Mouse (Mus musculus) lung, embryonic 16.5 days (tissue): ENCODE data around the gene Lsamp. TPM values are rescaled to one million over a fixed set of nuclear protein-coding genes. Genes with fewer than 3 reads are reported as not detected.

Experiments
- ATAC-seq: fragments of 200-750 bp; cut with Nextera tagmentation; 2 replicates; pipeline ENCODE4 v1.8.0; 2017; ENCODE audit warnings: low read depth, mild to moderate bottlenecking, moderate library complexity
- H3K27ac ChIP-seq: fragments of 300-500 bp; sonication (generic); 2 replicates; pipeline ENCODE4 v1.5.1; 2014; ENCODE audit warnings: mild to moderate bottlenecking, control low read depth, low read length
- H3K27me3 ChIP-seq: fragments of 300-500 bp; sonication (generic); 2 replicates; pipeline ENCODE4 v1.6.1; 2014; ENCODE audit warnings: low read depth, low read length, mixed read lengths; ENCODE audit not compliant: control insufficient read depth, insufficient read depth
- H3K36me3 ChIP-seq: fragments of 300-500 bp; sonication (generic); 2 replicates; pipeline ENCODE4 v1.6.1; 2014; ENCODE audit warnings: low read length; ENCODE audit not compliant: control insufficient read depth, insufficient read depth
- H3K4me1 ChIP-seq: fragments of 300-500 bp; sonication (generic); replicated peaks from 2 replicates; pipeline ENCODE4 v1.6.1; 2014; ENCODE audit warnings: low read length, mixed read lengths; ENCODE audit not compliant: control insufficient read depth, insufficient read depth
- H3K4me2 ChIP-seq: fragments of 300-500 bp; sonication (generic); 2 replicates; pipeline ENCODE4 v1.6.1; 2014; ENCODE audit warnings: low read depth, low read length, control low read depth
- H3K4me3 ChIP-seq: fragments of 300-500 bp; sonication (generic); 2 replicates; pipeline ENCODE4 v1.5.1; 2014; ENCODE audit warnings: mild to moderate bottlenecking, low read length, control low read depth
- H3K9ac ChIP-seq: fragments of 300-500 bp; sonication (generic); 2 replicates; pipeline ENCODE4 v1.6.1; 2014; ENCODE audit warnings: low read length, control low read depth
- H3K9me3 ChIP-seq: fragments of 300-500 bp; sonication (generic); 2 replicates; pipeline ENCODE4 v1.6.1; 2016; ENCODE audit warnings: low read length; ENCODE audit not compliant: control insufficient read depth
- WGBS: fragments of 180-500 bp; shearing (Covaris S2); extraction: QIAGEN DNeasy Blood & Tissue Kit; methylation state at CpG from one replicate; pipeline ENCODE4 v1.1.7; 2014; 5-methylcytosine and 5-hydroxymethylcytosine counted together
- polyA plus RNA-seq: library from polyadenylated mRNA; unstranded; fragments of >200 nt; fragmentation: Nextera tagmentation; extraction: Ambion mirVana; gene quantifications from 2 replicates; pipeline ENCODE4 v1.2.1, GENCODE M21; 2015

The Lsamp gene
- polyA plus RNA-seq, 1 experiment from 2014 or later, result 1.2 TPM

DNA sequence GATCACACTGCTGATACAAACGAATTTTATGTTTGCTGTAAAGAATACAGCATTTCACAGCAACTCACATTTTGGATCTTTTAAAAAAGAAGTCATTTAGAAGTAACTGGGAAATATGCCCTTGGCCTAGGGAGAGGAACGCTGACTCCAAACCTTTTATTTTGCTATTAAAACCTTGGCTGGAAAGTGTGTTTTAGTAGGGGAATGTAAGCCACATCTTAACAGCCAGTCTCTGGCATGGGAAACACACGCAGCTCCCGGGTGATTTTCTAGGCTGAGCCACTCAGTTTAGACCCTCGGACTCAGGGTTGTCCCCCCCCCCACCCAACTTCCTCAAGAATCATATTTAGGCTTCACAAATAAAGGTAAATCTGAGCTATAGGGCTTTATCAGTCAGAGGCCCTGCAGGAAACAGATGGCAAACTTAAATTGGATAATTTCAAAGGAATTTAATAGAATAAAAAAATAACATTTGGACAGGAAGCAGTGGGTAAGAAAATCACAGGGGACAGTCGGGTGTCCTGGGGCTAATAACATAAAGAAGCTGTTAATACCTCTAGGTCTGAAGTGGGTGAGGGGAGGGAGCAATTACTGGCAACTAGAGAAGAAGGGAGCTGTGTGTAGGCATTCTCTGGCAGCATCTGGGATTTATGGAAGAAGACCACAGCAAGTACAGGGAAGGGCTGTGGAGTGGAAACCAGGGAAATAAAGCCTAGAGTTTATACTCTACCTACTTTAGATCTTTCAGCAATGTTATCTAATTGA lies 1933.1 kb downstream of the Lsamp start:
- Histone ChIP-seq H3K4me3 (no peak overlapping the region), H3K27me3 (no peaks in the 10 kb centered on the region), H3K27ac (no peak overlapping the region), H3K4me1 (no peaks in the 10 kb centered on the region), H3K4me2 (no peak overlapping the region), H3K9me3 (no peaks in the 10 kb centered on the region), H3K9ac (no peak overlapping the region), H3K36me3 (no peaks in the 10 kb centered on the region)
- no peak for ATAC-seq
- 49% methylated on average over 6 of the region's 6 CpGs for WGBS

DNA sequence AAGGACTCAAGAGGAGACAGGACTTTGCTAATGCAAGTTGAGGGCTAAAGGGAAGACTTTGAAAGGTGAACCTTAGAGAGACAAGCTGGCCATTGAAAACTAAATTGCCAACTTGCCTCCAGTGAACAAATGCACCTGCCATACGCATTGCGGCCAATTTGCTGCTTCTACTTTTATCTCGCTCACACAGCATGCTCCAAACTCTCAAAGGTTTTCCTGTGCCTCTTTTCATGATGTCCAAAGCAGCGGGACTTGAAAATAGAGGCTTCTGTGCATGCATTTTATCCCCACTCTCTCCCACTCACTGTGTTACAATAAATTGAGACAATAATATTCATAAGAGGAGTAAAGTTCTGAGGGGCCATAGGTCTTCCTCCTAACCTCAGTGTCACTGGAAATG lies 1945.4 kb downstream of the Lsamp start:
- WGBS, result 91% methylated on average over 4 of the region's 4 CpGs
- no peak overlapping the region for H3K4me2 ChIP-seq
- no peak for ATAC-seq

DNA sequence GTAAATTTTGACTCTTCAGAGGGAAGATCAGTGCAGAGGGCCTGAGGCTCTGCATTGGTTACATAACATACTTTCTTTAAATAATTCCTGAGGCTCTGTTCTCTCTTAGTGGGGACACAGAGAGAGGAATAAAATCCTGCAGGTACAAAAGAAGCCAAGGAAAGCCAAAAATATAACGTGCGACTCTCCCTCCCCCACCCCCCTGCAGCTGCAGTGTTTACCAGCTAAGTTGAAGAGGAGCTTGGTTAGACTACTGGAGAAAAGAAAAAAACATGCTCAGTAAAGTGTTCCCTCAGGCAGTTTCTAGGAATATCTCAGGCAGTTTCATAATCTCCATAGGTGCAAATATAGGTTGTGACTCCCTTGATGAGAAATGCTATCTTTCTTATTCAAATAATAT lies 1951.5 kb downstream of the Lsamp start:
- Histone ChIP-seq H3K27me3 (no peaks in the 10 kb centered on the region), H3K4me2 (no peak overlapping the region), H3K9me3 (no peaks in the 10 kb centered on the region), H3K4me1 (no peaks in the 10 kb centered on the region), H3K9ac (no peak overlapping the region), H3K27ac (no peak overlapping the region), H3K4me3 (no peak overlapping the region), H3K36me3 (no peaks in the 10 kb centered on the region)
- WGBS, result 52% methylated on average over 2 of the region's 2 CpGs
- no peak for ATAC-seq

More for the DNA sequence above, 1945.4 kb downstream of the Lsamp start:
- Histone ChIP-seq H3K27me3 (no peaks in the 10 kb centered on the region), H3K4me3 (no peak overlapping the region), H3K9ac (no peak overlapping the region), H3K27ac (no peak overlapping the region), H3K9me3 (no peaks in the 10 kb centered on the region), H3K4me1 (no peaks in the 10 kb centered on the region), H3K36me3 (no peaks in the 10 kb centered on the region)

DNA sequence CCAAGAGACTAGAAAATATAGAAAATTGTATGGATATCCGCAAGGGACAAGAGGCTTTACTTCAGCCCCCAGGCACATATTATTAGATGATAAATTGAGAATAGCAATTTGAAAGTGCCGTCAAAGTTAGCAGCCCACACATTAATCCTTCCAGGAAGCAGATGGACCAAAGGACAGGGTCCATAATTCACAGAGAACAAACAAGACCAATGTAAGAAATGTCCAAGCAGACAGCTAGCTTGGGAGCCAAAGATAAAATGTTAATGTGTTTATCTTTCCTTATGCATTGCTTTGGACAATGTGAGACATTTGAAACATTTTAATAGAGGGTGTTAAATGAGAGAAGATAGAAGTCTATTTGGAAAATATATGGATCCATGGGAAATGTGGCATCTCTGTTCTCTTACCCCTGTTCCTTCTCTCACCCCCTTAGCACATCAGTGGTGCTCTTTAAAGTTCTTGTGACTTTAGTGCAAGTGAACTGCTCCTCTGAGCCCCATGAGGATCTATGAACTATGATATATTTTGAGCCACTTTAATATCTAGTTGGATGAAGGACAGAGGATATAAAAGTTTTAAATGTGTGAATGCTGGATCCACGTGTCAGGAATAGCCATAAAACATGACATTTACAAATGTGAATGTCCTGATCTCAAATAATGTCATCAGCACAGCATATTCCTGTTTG lies 1952.9 kb downstream of the Lsamp start:
- no peaks in the 10 kb centered on the region for H3K27me3 ChIP-seq
- no peaks in the 10 kb centered on the region for H3K9me3 ChIP-seq
- 59% methylated on average over 3 of the region's 3 CpGs for WGBS
- no peak for ATAC-seq
- H3K9ac ChIP-seq, result no peak overlapping the region
- H3K4me1 ChIP-seq, result no peaks in the 10 kb centered on the region
- no peak overlapping the region for H3K4me2 ChIP-seq
- H3K4me3 ChIP-seq, result no peak overlapping the region
- H3K36me3 ChIP-seq, result no peaks in the 10 kb centered on the region
- H3K27ac ChIP-seq, result no peak overlapping the region

- Histone ChIP-seq H3K27ac (no peak overlapping the region), H3K36me3 (no peaks in the 10 kb centered on the region), H3K9ac (no peak overlapping the region), H3K4me3 (no peak overlapping the region), H3K4me2 (no peak overlapping the region), H3K4me1 (no peaks in the 10 kb centered on the region), H3K9me3 (no peaks in the 10 kb centered on the region), H3K27me3 (no peaks in the 10 kb centered on the region)
- whole genome bisulfite sequencing, result 76% methylated on average over 1 of the region's 1 CpGs
- no peak for ATAC-seq
Measured at GRCm38 (mm10) chr16:41937596-41937990, 1953.4 kb downstream of the Lsamp start.

- Histone ChIP-seq H3K9ac (no peak overlapping the region), H3K4me3 (no peak overlapping the region), H3K9me3 (no peaks in the 10 kb centered on the region), H3K4me1 (no peaks in the 10 kb centered on the region), H3K27me3 (no peaks in the 10 kb centered on the region), H3K4me2 (no peak overlapping the region), H3K27ac (no peak overlapping the region), H3K36me3 (no peaks in the 10 kb centered on the region)
- no peak for ATAC-seq
- 90% methylated on average over 5 of the region's 5 CpGs for WGBS
Measured at GRCm38 (mm10) chr16:41938258-41938657, 1954.1 kb downstream of the Lsamp start.

DNA sequence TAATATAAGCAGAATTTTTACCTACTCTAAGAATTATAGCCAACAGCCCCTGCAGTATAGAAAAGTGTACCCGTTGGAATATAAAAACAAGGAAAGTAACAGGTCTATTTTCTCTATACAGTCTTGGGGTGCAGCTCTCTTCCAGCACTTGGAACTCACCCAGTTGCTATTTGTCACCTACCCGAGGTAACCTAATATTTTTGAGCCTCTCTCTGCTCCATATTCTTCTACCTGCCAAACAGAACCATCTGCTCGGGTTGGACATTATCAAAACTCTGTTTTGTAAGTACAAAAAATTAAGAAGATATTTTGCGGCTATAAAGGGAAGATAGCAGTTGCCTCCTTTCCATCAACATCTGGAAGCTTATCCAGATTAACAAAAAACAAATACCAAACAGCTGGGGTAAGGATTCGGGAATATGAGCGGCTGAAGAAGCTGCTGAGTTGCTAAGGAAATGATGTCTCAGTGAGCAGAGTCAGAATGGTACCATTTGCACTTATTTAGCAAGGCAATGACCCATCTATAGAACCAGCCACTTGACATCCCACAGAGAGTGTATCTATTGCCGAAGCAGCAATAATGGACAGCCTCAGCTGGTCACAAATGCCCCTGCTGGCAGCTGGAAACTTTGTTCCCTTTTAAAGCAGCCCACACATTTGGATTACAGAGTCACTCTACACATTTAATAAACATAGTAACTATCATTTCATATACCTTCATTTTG lies 1957.6 kb downstream of the Lsamp start:
- Histone ChIP-seq H3K4me1 (no peaks in the 10 kb centered on the region), H3K36me3 (no peaks in the 10 kb centered on the region), H3K9me3 (no peaks in the 10 kb centered on the region), H3K4me2 (no peak overlapping the region), H3K27ac (no peak overlapping the region), H3K4me3 (no peak overlapping the region), H3K9ac (no peak overlapping the region), H3K27me3 (no peaks in the 10 kb centered on the region)
- WGBS, result 83% methylated on average over 7 of the region's 7 CpGs
- no peak for ATAC-seq

- no peak overlapping the region for H3K4me2 ChIP-seq
- H3K27ac ChIP-seq, result no peak overlapping the region
- ATAC-seq, result no peak
- H3K4me3 ChIP-seq, result no peak overlapping the region
- H3K27me3 ChIP-seq, result no peaks in the 10 kb centered on the region
- 92% methylated on average over 3 of the region's 3 CpGs for WGBS
- H3K4me1 ChIP-seq, result no peaks in the 10 kb centered on the region
- no peaks in the 10 kb centered on the region for H3K9me3 ChIP-seq
- H3K9ac ChIP-seq, result no peak overlapping the region
- no peaks in the 10 kb centered on the region for H3K36me3 ChIP-seq
Measured at GRCm38 (mm10) chr16:41957811-41958210, 1973.7 kb downstream of the Lsamp start.

- ATAC-seq, result no peak
- Histone ChIP-seq H3K4me1 (no peaks in the 10 kb centered on the region), H3K4me3 (no peak overlapping the region), H3K27me3 (no peaks in the 10 kb centered on the region), H3K36me3 (no peaks in the 10 kb centered on the region), H3K27ac (no peak overlapping the region), H3K9me3 (no peaks in the 10 kb centered on the region), H3K9ac (no peak overlapping the region), H3K4me2 (no peak overlapping the region)
- 61% methylated on average over 1 of the region's 1 CpGs for WGBS
Measured at GRCm38 (mm10) chr16:41965636-41966035, 1981.5 kb downstream of the Lsamp start.
